Mouse (Mus musculus): ENCODE results near the gene Rora.

The Rora gene

DNA sequence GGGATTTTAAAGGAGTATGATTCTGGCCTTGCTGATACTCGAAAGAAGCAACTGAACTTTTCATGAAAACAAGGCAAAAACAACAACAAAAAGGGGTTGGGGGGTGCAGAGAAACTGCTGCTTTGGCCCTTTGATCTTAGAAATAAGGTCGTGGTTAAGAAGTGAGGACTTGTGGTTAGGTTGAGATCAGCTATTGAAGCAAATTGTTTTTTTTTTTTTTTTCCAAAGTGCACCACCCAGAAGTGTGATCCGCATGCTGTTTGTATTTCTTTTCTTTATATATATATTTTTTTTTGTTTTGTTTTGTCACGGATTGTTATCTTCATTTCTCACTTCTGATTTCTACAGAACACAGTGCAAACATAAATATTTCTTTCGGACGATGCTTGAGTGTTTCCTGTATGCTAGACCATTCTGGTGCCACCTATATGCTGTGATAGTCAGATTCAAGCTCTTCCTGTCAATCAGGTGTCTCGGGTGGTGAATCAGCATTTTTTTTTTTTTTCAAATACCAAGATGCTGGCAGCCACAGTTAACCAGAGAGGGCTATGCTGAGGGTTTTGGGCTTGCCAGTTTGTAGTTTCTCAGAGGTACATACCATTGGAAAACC, 644.3 kb downstream of the Rora start:
- DNase-seq = no peak

DNA sequence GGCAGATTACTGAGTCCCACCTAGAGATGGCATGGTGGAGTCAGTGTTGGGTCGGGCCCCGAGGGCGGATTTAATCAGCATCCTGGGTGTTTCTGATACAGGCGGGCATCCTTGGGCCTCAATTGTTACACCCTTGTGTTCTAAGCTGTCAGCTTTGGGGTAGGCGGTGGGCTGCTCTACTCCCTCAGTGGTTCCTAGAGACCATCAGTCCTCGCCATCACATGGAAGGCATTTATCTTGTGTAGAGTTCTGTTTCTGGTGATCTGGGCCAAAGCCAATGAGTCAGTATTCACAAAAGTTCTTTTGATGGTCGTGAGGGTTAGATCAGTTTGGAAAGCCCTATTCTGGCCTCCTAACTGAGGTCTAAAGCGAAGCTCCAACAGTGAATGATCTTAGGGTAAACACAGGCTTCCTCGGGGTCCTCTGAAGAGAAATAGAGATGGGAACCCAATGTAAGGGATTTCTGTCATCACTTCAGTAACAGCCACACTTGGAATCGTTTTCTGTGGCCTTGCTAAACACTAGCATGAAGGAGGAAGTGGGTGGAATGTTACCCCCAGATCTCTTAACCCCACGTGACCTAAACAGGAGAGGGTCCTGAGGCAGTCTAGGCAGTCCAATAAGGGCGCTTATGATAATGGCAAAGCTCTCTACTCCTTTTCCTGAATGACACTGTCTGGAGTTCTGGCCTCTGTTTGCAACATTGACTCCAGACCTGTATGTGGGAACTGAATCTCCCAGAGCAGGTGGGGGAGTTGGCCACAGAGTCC, 645.2 kb downstream of the Rora start:
- no peak for DNase-seq

DNA sequence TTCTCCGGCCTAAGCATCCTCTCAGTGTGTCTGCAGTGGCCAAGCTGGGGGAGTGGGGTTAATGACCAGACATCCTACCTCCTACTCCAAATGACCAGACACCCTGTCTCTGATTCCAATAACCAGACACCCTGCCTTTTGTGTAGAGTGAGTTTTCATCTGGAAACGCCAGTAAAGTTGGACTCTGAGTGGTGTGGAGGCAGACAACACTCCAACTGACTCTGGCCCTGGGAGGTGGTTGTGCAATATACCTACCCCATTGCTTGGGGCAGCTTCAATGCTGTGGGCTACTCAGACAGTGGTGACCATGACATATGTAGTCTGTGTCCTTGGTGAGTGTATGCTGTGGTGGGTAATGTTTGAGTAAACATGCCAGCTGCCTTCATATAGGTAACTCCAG, 645.9 kb downstream of the Rora start:
- no peak for DNase-seq

DNA sequence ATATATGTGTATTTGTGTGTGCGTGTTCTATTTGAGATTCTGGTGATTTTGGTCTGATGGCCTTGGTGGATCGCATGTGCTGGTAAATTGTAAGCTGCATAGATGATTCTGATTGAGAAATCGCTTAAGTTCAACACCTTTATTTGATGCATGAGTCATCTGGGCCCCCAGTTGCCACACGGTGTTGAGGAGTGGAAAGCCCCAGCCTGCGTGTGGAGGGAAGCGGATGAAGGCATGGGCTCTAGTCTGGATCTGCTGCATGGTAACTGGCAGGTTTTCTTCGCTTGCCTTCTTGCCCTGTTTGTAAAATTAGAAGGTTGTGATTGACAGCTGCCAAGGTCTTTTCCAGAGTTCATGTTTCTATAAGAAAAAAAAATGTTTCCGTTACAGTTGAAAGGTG, 646.7 kb downstream of the Rora start:
- DNase-seq = no peak

DNA sequence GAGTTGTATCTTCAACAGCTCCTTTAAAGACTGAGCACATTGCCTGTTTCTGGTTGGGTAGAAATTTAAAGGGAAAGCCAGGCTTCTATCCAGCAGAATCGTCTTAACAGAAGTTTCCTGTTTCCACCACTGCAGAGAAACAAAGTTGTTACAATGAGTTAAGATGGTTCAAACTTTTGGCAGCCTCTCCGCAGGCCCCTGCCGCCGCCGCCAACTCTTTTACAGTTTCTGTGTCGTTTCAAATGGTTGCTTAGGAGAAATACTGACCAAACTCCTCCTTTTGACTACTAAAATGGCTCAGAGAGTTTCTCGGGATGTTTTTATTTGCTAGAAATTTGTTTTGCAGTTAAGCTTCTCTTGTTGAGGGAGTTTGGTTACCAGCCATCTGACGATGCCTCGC, 647.9 kb downstream of the Rora start:
- no peak for DNase-seq

DNA sequence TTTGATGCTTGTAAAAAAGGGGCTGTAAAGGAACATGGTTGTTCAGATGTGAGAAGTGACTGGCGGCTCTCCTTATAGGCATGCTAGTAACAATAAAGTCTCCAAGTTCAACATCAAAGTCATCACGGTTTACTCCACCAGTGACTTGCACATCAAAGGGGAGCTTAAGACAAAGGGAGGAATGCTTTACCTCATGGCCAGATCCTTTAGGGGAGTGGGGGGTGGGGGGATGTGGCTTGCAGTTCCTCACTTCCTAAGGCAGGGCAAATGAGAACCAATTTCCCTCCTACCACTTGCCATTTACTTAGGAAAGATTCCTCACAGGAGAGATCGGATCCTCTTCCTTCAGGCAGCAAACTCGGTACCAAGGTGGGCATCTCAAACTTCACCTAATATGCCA, 648.4 kb downstream of the Rora start:
- no peak for DNase-seq

DNA sequence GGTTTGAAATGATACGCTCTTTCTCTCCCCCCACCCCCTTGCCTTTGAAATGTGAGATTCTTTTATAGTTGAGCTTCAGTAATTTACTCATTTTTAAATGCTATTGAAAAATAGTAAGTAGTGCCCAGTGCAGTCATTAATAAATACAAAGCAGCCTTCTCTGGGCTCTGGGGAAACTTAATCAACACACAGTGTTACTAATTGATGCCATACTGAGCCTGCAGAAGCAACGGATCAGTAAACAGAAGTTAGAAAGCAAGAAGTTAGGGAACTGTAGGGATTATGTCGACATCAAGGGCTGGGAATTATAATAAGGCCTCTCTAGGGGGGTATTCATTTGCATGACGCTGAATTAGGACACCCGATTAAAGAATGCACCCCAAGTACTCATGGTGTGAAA, 649.3 kb downstream of the Rora start:
- no peak for DNase-seq

DNA sequence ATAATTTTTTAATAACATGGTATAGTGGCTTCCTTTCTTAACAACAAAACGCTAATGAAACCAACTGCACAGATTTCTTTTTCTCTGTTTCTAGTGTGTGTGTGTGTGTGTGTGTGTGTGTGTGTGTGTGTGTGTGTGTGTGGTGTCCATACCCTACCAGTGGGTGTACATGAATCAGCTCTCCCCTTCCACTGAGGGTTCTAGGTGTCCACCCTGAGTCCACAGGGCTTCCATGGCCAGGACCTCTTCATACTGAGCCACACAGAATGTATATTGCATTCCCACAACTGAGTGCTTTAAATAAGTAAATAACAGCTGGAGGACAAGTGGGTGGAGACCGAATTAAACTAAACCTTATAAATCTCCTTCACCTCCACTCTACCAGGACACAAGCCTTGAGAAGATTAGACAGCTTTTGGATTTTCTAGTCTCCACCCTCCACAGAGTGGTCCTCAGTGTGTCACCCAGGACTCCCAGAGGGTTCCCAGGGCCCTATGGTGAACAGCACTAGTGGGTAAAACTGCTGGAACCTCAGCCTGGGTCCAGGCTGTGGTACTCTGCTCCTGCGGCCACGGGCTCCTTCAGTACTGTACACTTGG, 649.9 kb downstream of the Rora start:
- DNase-seq = no peak

DNA sequence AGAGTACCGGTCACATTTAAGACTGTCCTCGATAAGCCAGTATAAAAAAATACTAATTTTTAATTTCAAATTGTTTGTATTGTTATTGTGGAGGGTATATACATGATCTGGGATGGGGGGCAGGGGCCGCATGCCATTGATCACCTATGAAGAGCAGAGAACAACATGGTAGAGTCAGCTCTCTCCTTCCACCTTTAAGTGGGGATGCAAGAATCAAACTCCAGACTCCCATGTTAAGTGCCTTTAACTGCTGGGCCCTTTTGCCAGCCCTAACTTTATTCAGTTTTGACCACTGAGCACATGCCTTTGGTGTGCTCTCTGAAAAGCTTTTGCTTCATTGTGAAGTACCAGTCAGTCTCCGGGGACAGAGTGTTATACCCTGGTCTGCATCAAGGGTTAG, 650.4 kb downstream of the Rora start:
- DNase-seq = no peak

DNA sequence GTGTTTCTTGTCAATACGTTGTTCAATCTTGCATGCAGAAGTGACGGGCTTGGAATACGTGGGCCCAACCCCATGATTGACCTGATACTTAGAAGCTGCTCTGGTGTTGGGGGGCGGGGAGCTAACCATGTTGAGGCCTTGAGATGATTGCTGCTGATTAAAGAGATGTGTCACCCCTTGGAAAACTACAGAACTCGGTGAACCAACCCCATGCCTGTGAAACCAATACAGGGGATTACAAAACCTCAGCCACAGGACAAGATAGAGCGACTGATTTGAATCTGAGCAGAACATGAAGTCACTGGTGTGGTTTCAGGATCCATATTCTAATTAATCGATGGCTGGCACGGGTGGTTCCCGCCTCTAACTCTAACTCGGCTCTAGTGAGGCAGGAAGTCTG, 650.9 kb downstream of the Rora start:
- no peak for DNase-seq

DNA sequence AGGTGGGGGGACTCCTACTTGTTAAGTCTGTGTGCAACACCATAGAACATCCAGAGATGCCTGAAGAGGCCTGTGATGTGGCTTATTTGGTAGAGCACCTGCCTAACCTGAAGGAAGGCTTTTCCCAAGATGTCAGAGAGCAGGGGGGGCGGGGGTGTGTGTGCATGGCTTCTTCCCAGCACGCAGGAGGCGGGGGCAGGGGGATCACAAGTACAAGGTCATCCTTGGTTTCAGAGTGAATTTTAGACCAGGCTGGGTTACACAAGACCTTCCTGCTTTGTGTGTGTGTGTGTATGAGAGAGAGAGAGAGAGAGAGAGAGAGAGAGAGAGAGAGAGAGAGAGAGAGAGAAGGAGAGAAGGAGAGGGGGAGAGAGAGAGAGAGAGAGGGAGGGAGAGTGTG, 651.4 kb downstream of the Rora start:
- no peak for DNase-seq

DNA sequence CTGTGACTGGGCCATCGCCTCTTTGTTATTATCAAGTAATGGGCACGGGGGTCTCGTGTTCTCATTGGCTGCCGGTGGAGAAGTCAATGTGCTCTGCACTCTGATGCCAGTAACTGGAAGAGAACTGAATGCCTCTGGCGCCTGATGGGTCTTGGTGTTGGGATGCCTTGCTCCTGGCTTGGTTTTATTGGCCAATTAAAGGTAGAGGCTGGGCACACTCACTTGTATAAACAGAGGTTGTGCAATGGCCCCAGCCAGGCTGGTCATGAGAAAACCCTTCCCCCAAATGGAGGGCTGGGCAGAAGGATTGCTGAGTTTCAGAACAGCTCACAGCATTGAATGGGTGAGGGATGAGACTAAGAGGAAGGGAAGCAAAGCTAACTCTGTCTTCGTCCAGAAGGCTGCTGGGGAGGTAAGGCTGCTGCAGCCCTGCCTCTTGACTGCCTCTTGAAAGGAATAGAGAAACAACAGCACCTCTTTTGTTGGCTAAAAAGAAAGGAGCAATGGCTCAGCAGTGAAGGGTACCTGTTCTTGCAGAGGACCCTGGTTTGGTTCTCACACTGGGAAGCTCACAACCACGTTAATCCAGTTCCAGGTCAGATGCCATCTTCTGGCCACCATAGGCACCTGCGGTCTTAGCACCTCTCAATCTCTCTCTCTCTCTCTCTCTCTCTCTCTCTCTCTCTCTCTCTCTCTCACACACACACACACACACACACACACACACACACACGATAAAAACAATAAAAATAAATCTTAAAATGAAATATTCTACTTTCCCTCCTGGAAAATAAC, 653.3 kb downstream of the Rora start:
- DNase-seq = no peak

DNA sequence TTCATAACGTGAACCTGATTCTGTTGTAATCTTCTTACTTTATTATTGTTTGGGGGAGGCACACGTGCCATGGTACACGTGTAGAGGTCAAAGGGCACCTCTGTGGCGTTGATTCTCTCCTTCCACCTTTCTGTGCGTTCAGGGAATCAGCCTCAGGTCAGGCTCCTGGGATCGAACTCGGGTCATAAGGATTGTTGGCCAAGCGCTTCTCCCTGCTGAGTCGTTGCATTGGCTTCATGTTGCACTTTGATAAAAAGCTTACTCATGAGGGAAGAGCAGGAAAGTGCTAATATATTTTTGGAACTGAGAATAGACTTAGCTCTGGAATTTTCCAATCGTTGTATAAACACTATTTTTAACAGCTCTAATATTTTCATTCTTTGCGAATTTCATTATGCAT, 654.4 kb downstream of the Rora start:
- no peak for DNase-seq

DNA sequence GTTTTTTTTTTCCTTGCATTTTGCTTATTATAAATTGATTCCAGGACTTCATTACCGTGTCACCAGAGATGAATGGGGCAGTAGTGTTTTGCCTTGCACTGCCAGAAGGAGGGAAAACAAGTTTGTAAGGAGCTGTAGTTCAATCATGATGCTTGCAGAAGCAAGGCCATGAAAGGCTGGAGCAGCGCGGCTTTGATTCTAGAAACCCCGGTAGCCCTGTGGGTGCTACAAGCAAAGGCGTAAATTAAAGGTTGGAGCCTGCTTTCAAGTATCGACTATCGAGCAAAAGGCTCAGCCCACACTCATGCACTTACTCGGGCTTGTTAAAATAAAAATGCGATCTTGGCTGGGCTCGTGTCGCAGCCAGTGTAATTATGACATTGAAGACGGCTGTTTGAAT, 656.9 kb downstream of the Rora start:
- DNase-seq = no peak

DNA sequence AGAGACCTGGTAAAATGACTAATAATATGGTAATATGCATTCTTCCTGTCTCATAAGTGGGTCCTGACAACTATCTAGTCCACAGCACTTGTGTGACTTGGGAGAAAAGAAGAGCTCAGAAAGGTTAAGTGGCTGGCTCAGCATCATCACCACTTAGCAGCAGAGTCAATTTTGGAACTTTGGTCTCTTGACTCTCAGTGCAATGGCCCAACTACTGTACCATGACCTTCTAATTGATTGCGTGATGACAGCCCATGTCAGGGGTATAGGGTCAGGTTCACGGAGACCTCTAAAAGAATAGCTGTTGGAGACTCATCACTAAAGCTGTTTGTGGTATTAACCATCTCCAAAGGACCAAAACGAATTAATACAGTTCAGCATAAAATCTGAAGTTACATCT, 659.7 kb downstream of the Rora start:
- DNase-seq = no peak

DNA sequence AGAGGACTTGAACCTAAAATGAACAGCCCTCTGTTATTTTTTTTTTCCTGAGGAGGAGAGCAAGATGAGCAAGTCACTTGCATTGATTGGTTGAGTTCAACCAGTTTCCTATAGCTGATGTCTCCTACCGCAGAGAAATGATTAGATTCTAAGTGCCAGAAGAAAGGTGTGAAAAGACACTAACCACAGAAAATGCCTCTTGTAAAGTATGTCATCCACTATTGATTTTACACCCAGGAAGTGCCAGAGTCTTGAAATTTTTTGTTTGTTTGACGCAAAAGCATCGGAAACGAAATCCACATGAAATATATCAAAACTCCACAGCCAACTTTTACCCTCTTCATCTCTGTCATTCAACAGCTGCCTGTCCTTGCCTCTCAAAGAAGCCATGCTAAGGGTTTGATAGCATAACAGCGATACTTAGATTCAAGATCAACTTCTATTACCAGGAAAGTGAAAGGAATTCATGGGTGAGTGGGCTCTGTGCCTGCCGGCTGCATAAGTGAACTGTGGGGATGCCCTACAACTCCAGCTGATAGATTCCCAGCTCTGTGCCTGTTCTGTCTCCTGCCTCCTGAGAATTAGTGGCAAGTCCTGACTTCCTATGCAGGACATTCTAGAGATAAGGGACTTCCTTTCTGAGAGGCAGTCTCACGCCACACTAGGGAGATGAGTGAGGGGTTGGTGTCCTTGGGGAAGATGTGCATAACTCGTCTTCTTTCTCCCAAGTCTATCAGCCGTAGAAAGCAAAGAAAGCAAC, 661.0 kb downstream of the Rora start:
- DNase-seq = no peak

DNA sequence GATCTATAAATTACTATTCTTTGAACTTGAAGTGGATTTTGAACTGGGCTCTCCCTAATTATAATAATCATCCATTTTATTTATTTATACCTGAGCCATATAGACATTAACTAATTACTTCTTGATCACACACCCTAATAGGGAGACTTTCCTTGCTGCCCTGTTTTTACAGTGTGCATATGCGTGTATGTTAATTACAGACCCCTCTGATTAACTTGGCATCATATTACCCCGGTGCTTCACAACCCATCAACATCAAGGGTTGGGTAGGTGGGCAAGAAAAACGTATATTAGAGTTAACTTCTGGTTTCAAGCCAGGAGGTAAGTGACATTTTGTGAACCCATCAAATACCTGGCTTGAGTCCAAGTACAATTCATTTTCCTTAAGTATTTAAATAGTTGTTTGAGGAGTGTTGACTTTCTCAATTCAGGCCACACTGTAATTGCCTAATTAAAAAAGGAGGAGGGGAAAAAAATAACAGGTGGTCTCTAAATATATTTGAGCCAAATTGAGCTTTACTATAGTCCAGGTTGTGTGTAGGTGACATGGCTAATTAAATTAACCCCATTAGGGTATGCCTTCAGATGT, 664.0 kb downstream of the Rora start:
- DNase-seq = no peak

DNA sequence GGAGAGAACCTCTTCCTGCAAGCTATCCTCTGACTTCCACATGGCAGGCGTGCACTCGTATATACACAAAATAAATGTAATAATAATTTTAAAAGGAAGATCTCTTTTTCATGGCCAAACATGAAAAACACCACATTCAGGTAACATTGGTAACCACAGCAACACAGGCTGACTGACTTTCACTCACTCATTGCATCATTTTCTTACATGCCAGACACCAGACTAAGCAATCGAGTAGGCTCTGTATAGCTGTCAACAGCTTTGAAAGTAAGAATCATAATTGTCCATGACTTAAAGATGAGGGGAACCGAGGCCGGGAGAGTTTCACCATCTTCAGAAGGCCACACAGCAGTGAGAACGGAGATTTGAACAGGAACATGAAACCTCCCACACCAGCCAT, 665.8 kb downstream of the Rora start:
- DNase-seq = no peak

DNA sequence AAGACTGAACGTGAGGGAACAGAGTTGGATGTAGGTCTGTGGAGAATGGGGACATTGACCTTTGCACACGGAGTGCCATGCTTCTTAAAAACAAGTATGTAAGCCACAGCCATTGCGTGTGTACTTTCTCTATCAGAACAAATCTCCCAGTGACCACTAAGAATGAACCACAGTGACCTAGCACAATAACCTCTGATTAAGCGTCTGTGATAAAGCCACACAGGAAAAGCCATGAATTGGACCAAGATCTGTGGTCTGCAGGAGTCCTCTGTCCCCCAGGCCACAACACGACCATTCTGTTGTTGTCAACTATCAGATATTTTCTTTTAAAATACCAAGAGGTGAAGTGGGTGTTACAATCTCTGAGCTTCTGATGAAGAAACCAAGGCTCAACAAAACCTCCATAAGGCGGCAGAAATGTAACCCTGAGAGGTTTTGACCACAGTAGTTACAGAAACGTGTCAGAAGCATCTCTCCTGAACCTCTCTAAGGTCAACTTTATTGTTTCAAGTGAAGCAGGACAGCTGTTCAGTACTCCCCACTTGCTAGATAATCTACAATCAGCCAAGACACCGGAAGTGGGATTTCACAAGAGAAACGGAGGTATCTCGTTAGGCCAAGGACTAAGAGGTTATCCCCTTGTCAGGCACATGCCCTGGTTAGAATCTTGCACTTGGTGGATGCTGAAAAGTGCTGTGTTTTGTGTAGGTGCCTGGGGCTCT, 666.5 kb downstream of the Rora start:
- DNase-seq = no peak

DNA sequence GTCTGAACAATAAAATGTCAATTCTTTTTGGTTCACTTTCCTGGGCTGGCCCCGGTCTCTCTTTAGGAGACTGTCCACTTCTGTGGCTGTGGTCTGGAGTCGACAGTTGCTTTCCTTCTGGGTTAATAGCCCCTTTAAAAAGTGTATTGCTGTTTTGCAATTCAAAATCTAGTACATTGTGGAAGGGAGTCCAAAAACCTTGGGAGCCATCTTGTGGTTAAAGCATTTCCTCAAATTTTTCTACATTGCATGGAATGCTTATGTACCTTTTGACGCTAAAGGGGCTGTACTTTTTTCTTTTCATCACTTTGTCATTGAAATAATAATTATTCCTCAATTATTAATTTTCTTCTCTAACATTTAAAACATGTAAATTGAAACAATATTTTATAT, 667.0 kb downstream of the Rora start:
- DNase-seq = no peak

DNA sequence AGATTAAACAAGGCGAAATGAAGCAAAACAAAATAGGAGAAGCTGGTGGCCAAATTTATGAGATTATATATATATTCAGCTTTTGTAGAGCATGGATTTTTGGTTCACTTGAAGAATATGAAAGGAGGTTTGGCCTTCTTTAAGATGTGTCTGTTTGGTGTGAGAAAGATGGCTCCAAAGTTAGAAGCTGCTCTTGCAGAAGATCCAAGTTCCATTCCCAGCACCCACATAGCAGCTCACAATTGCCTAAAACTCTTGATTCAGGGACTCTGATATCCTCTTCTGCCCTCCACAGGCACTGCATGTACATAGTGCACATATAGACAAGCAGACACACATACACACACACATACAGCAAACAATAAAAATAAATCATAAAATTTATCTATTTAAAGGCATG, 668.4 kb downstream of the Rora start:
- no peak for DNase-seq

DNA sequence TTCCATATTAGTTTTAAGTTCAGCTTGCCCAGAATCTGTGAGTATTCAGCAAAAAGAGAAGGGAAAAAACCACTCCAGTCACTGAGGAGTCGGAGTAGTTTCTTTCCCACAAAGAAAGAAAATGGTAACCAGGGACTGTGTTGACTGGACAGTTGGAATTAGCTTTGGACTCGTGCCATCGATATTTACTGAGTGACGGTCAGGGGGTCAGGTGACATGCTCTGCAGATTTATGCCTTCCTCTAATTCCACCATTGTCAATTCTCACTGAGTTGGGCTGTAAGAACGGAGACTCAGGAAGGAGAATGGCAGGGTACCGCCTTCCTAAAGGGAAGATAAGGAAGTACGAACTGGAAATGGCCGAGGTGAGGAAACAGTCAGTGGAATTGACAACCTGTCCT, 670.2 kb downstream of the Rora start:
- peak; percentile 59 for DNase-seq

All from kidney, adult 9 months (tissue).